8 mouse cellular contexts compared by ENCODE assay signal in genomic region chr11:23770510-23770759, GRCm38 (mm10). TPM values are rescaled to one million over a fixed set of nuclear protein-coding genes. Genes with fewer than 3 reads are reported as not detected.
DNase-seq lines count a peak whose midpoint lies in the region; ATAC-seq lines count a peak whose summit lies in the region.

No protein-coding gene starts in this region.

- H3K36me3 ChIP-seq in kidney, embryonic 16.5 days (ENCODE audit: insufficient read depth, low read length), result no peaks in the 10 kb centered on the region
- H3K36me3 ChIP-seq in hindbrain, embryonic 15.5 days, result no peaks in the 10 kb centered on the region
- no peaks in the 10 kb centered on the region for H3K36me3 ChIP-seq in midbrain, embryonic 16.5 days (ENCODE audit: control insufficient read depth, insufficient read depth, low read length)

- H3K4me2 ChIP-seq in kidney, embryonic 16.5 days (replicated peaks; ENCODE audit: low read depth, low read length), result peak overlapping the region; percentile 78
- peak overlapping the region; percentile 65 for H3K4me2 ChIP-seq in hindbrain, embryonic 15.5 days
- peak overlapping the region; percentile 78 for H3K4me2 ChIP-seq in midbrain, embryonic 16.5 days (ENCODE audit: low read length)

- no peaks in the 10 kb centered on the region for H3K9me3 ChIP-seq in kidney, embryonic 16.5 days (ENCODE audit: low read length)
- H3K9me3 ChIP-seq in hindbrain, embryonic 15.5 days, result no peaks in the 10 kb centered on the region
- H3K9me3 ChIP-seq in midbrain, embryonic 16.5 days (replicated peaks; ENCODE audit: control insufficient read depth, low read length, poor library complexity, severe bottlenecking), result no peaks in the 10 kb centered on the region

- peaks cover 5% of the 10 kb centered on the region for H3K4me1 ChIP-seq in kidney, embryonic 16.5 days (ENCODE audit: insufficient read depth, low read length)
- H3K4me1 ChIP-seq in hindbrain, embryonic 15.5 days (replicated peaks), result peaks cover 10% of the 10 kb centered on the region
- peaks cover 9% of the 10 kb centered on the region for H3K4me1 ChIP-seq in midbrain, embryonic 16.5 days (ENCODE audit: control insufficient read depth, insufficient read depth, low read length)

- H3K27ac ChIP-seq in kidney, embryonic 16.5 days (ENCODE audit: low read length), result peak overlapping the region; percentile 96
- H3K27ac ChIP-seq in hindbrain, embryonic 15.5 days (replicated peaks), result peak overlapping the region; percentile 87
- peak overlapping the region; percentile 84 for H3K27ac ChIP-seq in midbrain, embryonic 16.5 days (ENCODE audit: low read length)

- H3K27me3 ChIP-seq in kidney, embryonic 16.5 days (ENCODE audit: insufficient read depth, low read length), result 0 out of 2 replicates have a peak, but pooled peaks cover 6% of the 10 kb centered on the region
- H3K27me3 ChIP-seq in hindbrain, embryonic 15.5 days, result peaks cover 9% of the 10 kb centered on the region; the same call in 1 of the 2 replicates
- H3K27me3 ChIP-seq in midbrain, embryonic 16.5 days (ENCODE audit: control insufficient read depth, insufficient read depth, low read depth, low read length), result no peaks in the 10 kb centered on the region; the same call in 1 of the 2 replicates

- peak overlapping the region; percentile 79 for H3K9ac ChIP-seq in kidney, embryonic 16.5 days (replicated peaks; ENCODE audit: low read length)
- H3K9ac ChIP-seq in hindbrain, embryonic 15.5 days, result peak overlapping the region; percentile 60
- H3K9ac ChIP-seq in midbrain, embryonic 16.5 days (ENCODE audit: low read depth, low read length), result peak overlapping the region; percentile 81

- DNase-seq in kidney, adult 9 months, result no peak
- peak; percentile 32 for DNase-seq in c-Kit-positive CD71-negative TER-119-negative erythroid progenitor cells, embryonic 14.5 days (ENCODE audit: low read depth)
- DNase-seq in adrenal gland, adult 8-10 months, result no peak
- DNase-seq in right cerebral cortex, adult 2 months (ENCODE audit: low spot score in 2 of 2), result no peak

- peak overlapping the region; percentile 72 for H3K4me3 ChIP-seq in kidney, embryonic 16.5 days (ENCODE audit: low read length)
- H3K4me3 ChIP-seq in hindbrain, embryonic 15.5 days, result peak overlapping the region; percentile 71
- peak overlapping the region; percentile 91 for H3K4me3 ChIP-seq in midbrain, embryonic 16.5 days (ENCODE audit: low read depth, low read length)

- WGBS in kidney, embryonic 16.5 days, result under 1% methylated on average over 24 of the region's 24 CpGs
- 0% methylated on average over 24 of the region's 24 CpGs for WGBS in hindbrain, embryonic 15.5 days
- 0% methylated on average over 24 of the region's 24 CpGs for WGBS in midbrain, embryonic 16.5 days

- no peak for ATAC-seq in kidney, embryonic 16.5 days (ENCODE audit: low FRiP score, low TSS enrichment)
- no peak for ATAC-seq in hindbrain, embryonic 15.5 days (ENCODE audit: low FRiP score, low read depth)
- ATAC-seq in midbrain, embryonic 16.5 days, result no peak
- no peak for ATAC-seq in inflammation-experienced regulatory T-cells, adult 6 months

RNA-seq across cellular contexts. Expression of gene Rel, which starts 0.3 kb away (rescaled TPM):
- polyA plus RNA-seq in kidney, embryonic 16.5 days (2015; fragmentation: Nextera tagmentation; extraction: Ambion mirVana), result 0.60 and 0.76 TPM in 2 replicates
- 0.41 and 0.60 TPM in 2 replicates for polyA plus RNA-seq in hindbrain, embryonic 15.5 days (2015; fragmentation: Nextera tagmentation; extraction: Ambion mirVana)
- 0.39 TPM in 2 replicates for polyA plus RNA-seq in midbrain, embryonic 16.5 days (2015; fragmentation: Nextera tagmentation; extraction: Ambion mirVana)
- polyA plus RNA-seq in inflammation-experienced regulatory T-cells, adult 6 months (2017; shearing (Covaris generic)), result 10 to 100 TPM; 19.6 to 33.6 (median 22.1) TPM
- total RNA-seq in adrenal gland, adult 8-10 months (2022), result 1 to 10 TPM; 6.9 to 9.1 (median 7.5) TPM

Comparison
In these comparisons a context has a peak if more than half of its experiments do, and no peak if none do; other contexts are left out.
1. RNA of gene Rel, which starts 0.3 kb away (polyA plus RNA-seq): 19.6 to 33.6 TPM in inflammation-experienced regulatory T-cells, adult 6 months; 0.60 to 0.76 TPM in kidney, embryonic 16.5 days, 0.41 to 0.60 TPM in hindbrain, embryonic 15.5 days and 0.39 TPM in midbrain, embryonic 16.5 days; every median in the first group is over 10 times any median in the second.
2. Peak in every context shown above with its lines, with median percentiles within 50 percentile points of each other: H3K27ac ChIP-seq, H3K4me2 ChIP-seq, H3K4me3 ChIP-seq and H3K9ac ChIP-seq.